Mouse (Mus musculus) forebrain, postnatal 0 days (tissue): Measurements from ENCODE around the gene Ifnk. TPM values are rescaled to one million over a fixed set of nuclear protein-coding genes. Genes with fewer than 3 reads are reported as not detected.

Experiments
- ATAC-seq: fragments of 200-750 bp; cut with Nextera tagmentation; 2 replicates; pipeline ENCODE4 v1.8.0; 2017; ENCODE audit warnings: mild to moderate bottlenecking, moderate library complexity
- DNase-seq: peaks from one replicate; pipeline ENCODE4 v3.0.0-alpha.2; 2015
- H3K27ac ChIP-seq: fragments of 300-500 bp; sonication (generic); 2 replicates; pipeline ENCODE4 v1.5.1; 2014; ENCODE audit warnings: low read depth, mild to moderate bottlenecking, antibody characterized with exemption, low read length, moderate library complexity, mixed read lengths
- H3K27me3 ChIP-seq: fragments of 300-500 bp; sonication (generic); 2 replicates; pipeline ENCODE4 v1.6.1; 2014; ENCODE audit warnings: mild to moderate bottlenecking, low read length, mixed read lengths; ENCODE audit not compliant: insufficient read depth
- H3K36me3 ChIP-seq: fragments of 300-500 bp; sonication (generic); 2 replicates; pipeline ENCODE4 v1.6.1; 2014; ENCODE audit warnings: mild to moderate bottlenecking, moderate library complexity; ENCODE audit not compliant: insufficient read depth
- H3K4me1 ChIP-seq: fragments of 300-500 bp; sonication (generic); 2 replicates; pipeline ENCODE4 v1.6.1; 2014; ENCODE audit warnings: antibody characterized with exemption; ENCODE audit not compliant: insufficient read depth
- H3K4me2 ChIP-seq: fragments of 300-500 bp; sonication (generic); 2 replicates; pipeline ENCODE4 v1.6.1; 2014; ENCODE audit warnings: low read depth, mild to moderate bottlenecking, moderate library complexity
- H3K4me3 ChIP-seq: fragments of 300-500 bp; sonication (generic); 2 replicates; pipeline ENCODE4 v1.5.1; 2014; ENCODE audit warnings: low read depth, low read length, mixed read lengths
- H3K9ac ChIP-seq: fragments of 300-500 bp; sonication (generic); 2 replicates; pipeline ENCODE4 v1.6.1; 2014; ENCODE audit warnings: mild to moderate bottlenecking
- H3K9me3 ChIP-seq: fragments of 300-500 bp; sonication (generic); 2 replicates; pipeline ENCODE4 v1.6.1; 2016; ENCODE audit warnings: low read length
- CTCF ChIP-seq: sonication (generic); IDR thresholded peaks from 2 replicates; pipeline ENCODE4 v1.5.1; 2016; ENCODE audit warnings: antibody characterized with exemption, control low read depth, low read depth
- WGBS: fragments of 180-500 bp; shearing (Covaris S2); extraction: QIAGEN DNeasy Blood & Tissue Kit; methylation state at CpG from one replicate; pipeline ENCODE4 v1.1.7; 2014; 5-methylcytosine and 5-hydroxymethylcytosine counted together
- polyA plus RNA-seq: library from polyadenylated mRNA; unstranded; fragments of >200 nt; fragmentation: Nextera tagmentation; extraction: Ambion mirVana; gene quantifications from 2 replicates; pipeline ENCODE4 v1.2.1, GENCODE M21; 2015
- total RNA-seq: library from RNA; depleted of rRNA; stranded (reverse); fragments of >200 nt; gene quantifications from 2 replicates; pipeline ENCODE4 v1.2.3, GENCODE M21; 2014

The Ifnk gene
- total and polyA plus RNA-seq, 2 experiments from 2014 or later: not detected

DNA sequence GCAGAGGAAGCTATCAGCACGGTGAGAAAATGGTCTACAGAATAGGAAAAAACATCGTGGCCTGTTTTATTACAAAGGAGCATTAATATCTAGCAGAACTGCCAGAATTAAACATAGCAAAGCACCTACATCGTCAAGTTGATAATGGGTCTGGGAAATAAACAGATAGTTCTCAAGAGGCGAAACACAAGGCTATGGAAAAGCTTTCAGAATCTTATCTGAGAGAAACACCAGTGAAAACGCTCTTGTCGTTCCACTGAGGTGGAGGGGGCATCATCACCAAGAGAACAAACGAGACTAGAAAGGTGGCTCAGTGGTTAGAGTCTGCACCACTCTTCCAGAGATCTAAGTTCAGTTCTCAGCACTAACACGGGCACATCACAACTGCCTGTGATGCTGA, 14.9 kb upstream of the Ifnk start:
- DNase-seq (no peak), ATAC-seq (no peak)
- Histone ChIP-seq H3K36me3 (no peaks in the 10 kb centered on the region), H3K4me3 (no peak overlapping the region), H3K9me3 (no peaks in the 10 kb centered on the region), H3K4me1 (no peaks in the 10 kb centered on the region), H3K4me2 (no peak overlapping the region), H3K27me3 (no peaks in the 10 kb centered on the region), H3K9ac (no peak overlapping the region), H3K27ac (no peak overlapping the region)
- 82% methylated on average over 8 of the region's 8 CpGs for WGBS
- no peak for TF ChIP-seq CTCF

DNA sequence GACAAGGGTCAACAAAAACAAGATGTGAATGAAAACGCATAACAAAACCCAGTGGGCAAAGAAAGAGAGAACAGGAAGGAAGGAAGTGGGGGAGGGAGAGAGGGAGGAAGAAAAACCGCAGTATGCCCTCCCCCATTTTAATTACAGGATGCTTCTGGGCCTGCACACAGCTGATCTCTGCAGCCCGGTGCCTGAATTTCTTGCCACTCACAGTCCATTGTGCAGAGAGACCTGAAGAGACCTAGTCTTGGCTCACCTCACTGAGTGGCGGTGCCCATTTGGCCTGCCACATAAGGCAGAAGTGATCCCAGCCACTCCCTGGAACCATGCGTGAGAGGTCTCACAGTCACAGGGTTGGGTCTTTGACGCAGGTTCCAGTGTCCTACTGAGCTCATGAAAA, 13.8 kb upstream of the Ifnk start:
- ATAC-seq: no peak
- H3K9me3 ChIP-seq: no peaks in the 10 kb centered on the region
- no peaks in the 10 kb centered on the region for H3K27me3 ChIP-seq
- no peak overlapping the region for H3K9ac ChIP-seq
- H3K36me3 ChIP-seq: no peaks in the 10 kb centered on the region
- 47% methylated on average over 6 of the region's 6 CpGs for WGBS
- TF ChIP-seq CTCF: no peak
- H3K27ac ChIP-seq: no peak overlapping the region
- no peaks in the 10 kb centered on the region for H3K4me1 ChIP-seq
- DNase-seq: no peak
- no peak overlapping the region for H3K4me3 ChIP-seq
- H3K4me2 ChIP-seq: no peak overlapping the region

DNA sequence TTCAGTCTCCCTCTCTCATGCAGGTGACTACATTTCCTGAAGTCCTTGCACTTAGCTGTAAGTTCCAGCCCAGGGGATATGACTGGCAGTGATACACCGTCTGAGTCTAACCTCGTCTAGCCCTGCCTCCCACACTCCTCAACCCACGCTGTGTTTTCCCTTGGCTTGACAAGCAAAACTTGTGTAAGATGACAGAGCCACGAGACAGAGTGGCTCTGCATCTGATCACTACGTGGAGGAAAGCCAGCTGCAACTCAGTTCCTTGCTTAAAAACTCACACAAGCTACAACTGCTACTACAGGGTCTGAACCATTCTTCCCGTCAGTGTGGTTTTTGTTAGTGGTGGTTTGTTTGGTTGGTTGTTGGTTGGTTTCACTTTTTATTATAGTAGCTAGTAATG, 11.5 kb upstream of the Ifnk start:
- Histone ChIP-seq H3K36me3 (no peaks in the 10 kb centered on the region), H3K27me3 (no peaks in the 10 kb centered on the region), H3K4me2 (no peak overlapping the region), H3K4me3 (no peak overlapping the region), H3K27ac (no peak overlapping the region), H3K9ac (no peak overlapping the region), H3K9me3 (no peaks in the 10 kb centered on the region), H3K4me1 (no peaks in the 10 kb centered on the region)
- no peak for TF ChIP-seq CTCF
- WGBS: 76% methylated on average over 6 of the region's 6 CpGs
- ATAC-seq (no peak), DNase-seq (no peak)

DNA sequence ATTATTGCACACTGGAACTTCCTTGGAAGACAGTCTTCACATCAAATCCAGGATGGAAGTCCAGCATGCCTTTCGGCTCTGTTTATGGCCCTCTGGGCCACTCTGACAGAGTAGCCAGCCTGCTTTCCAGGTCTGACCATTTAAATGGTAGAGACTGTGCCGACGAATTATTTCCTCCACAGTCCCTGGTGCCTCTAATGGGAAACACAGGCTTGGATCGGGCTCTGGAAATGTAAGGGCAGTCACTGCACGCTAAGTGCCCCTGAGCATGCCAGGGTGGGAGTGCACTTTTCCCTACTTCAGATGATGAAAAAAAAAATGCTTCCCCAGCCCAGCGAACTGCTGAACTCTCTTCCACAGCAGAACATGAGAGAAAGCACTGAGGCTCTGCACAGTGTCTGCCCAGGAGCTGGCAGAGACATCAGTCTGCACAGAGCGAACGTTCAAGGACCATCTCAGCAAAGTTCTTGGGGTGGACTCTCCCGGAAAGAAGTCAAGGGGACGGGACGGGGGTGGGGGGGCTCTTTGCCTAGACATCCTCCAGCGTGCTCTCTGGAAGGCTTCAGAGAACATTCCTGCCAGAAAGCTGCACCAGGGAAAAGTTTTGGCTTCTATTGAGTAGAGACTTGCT, 8.3 kb upstream of the Ifnk start:
- 82% methylated on average over 12 of the region's 12 CpGs for WGBS
- Histone ChIP-seq H3K27me3 (no peaks in the 10 kb centered on the region), H3K27ac (no peak overlapping the region), H3K4me1 (no peaks in the 10 kb centered on the region), H3K36me3 (no peaks in the 10 kb centered on the region), H3K9me3 (no peaks in the 10 kb centered on the region), H3K4me3 (no peak overlapping the region), H3K4me2 (no peak overlapping the region), H3K9ac (no peak overlapping the region)
- DNase-seq (no peak), ATAC-seq (no peak)
- no peak for TF ChIP-seq CTCF

DNA sequence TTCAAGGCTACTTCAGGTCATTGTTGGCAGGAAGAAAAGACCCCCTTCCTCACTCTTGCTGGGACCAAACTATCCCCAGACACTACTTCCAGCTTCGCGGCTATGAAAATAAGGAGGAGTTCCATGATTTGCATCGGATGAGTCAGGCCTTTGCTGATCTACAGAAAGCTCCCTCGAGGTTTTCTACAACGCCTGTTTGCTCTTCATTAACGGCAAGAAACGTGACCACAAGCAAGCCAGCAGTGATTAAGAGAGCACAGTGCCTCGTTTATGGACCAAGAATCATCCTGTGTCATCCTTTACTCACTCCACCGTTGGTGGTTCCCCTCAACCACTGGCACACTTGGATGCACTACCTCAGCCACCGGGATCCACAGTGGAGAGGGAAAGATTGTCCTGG, 6.1 kb upstream of the Ifnk start:
- no peak for DNase-seq
- no peak for TF ChIP-seq CTCF
- Histone ChIP-seq H3K9me3 (no peaks in the 10 kb centered on the region), H3K4me2 (no peak overlapping the region), H3K9ac (no peak overlapping the region), H3K27ac (no peak overlapping the region), H3K36me3 (no peaks in the 10 kb centered on the region), H3K27me3 (no peaks in the 10 kb centered on the region), H3K4me1 (no peaks in the 10 kb centered on the region), H3K4me3 (no peak overlapping the region)
- ATAC-seq: no peak
- WGBS: 91% methylated on average over 10 of the region's 10 CpGs

DNA sequence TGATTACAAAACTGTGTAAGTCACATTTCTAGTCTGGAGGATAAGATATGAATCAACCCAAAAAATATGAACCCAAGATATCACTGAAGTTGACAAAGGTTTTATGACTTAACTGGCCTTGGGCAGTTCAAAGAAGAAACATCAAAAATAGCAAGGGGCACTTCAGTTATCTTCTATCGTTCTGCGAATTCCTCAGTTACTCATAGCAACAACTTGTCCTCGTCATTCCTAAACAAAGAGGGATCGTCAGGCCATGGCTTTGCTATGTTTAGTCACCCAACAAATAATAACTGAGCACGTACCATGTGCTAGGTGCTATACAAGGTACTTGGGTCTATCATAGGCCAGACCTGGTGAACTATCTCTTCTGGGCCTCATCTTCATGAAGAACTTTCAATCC, 5.3 kb upstream of the Ifnk start:
- WGBS: 93% methylated on average over 5 of the region's 5 CpGs

DNA sequence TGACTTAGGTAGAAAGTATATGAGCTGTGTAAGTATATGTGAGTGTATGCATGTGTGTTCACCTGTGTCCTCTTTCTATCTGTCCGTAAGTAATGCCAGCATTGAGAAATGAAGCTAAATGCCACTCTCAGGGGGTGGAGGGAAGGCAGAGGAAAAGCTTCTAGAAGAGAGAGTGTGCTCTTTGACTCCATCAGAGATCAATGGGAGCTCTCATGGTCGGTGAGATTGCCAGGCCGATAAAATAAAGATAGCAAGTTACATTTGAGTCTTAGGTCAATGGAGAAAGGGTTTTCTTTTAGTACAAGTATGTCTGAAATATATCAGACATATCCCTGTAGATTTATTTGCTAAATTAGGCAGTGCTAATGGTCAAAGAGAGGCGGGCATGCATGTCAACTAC, 3.5 kb upstream of the Ifnk start:
- Histone ChIP-seq H3K36me3 (no peaks in the 10 kb centered on the region), H3K9ac (no peak overlapping the region), H3K4me3 (no peak overlapping the region), H3K27ac (no peak overlapping the region), H3K4me1 (no peaks in the 10 kb centered on the region), H3K27me3 (no peaks in the 10 kb centered on the region), H3K9me3 (no peaks in the 10 kb centered on the region), H3K4me2 (no peak overlapping the region)
- 89% methylated on average over 4 of the region's 4 CpGs for WGBS
- TF ChIP-seq CTCF: no peak
- DNase-seq: no peak
- no peak for ATAC-seq

More for the DNA sequence above, 5.3 kb upstream of the Ifnk start:
- H3K27ac ChIP-seq: no peak overlapping the region
- ATAC-seq (no peak), DNase-seq (no peak)
- no peaks in the 10 kb centered on the region for H3K4me1 ChIP-seq
- H3K4me2 ChIP-seq: no peak overlapping the region
- H3K4me3 ChIP-seq: no peak overlapping the region
- no peaks in the 10 kb centered on the region for H3K36me3 ChIP-seq
- no peak overlapping the region for H3K9ac ChIP-seq
- TF ChIP-seq CTCF: no peak
- no peaks in the 10 kb centered on the region for H3K9me3 ChIP-seq
- H3K27me3 ChIP-seq: no peaks in the 10 kb centered on the region
